Mouse (Mus musculus) lung, postnatal 4 days (tissue): Measurements from ENCODE around the gene Zfp763.
"Not testable (repeated sequence)": the region's sequence is repeated elsewhere in the genome, so short reads cannot be mapped to it uniquely, and the experiment has no call there.

Experiments used
- DNase-seq, 2 experiments: peaks; one replicate each; pipeline ENCODE4 v3.0.0; 2021

Zfp763 gene

DNA sequence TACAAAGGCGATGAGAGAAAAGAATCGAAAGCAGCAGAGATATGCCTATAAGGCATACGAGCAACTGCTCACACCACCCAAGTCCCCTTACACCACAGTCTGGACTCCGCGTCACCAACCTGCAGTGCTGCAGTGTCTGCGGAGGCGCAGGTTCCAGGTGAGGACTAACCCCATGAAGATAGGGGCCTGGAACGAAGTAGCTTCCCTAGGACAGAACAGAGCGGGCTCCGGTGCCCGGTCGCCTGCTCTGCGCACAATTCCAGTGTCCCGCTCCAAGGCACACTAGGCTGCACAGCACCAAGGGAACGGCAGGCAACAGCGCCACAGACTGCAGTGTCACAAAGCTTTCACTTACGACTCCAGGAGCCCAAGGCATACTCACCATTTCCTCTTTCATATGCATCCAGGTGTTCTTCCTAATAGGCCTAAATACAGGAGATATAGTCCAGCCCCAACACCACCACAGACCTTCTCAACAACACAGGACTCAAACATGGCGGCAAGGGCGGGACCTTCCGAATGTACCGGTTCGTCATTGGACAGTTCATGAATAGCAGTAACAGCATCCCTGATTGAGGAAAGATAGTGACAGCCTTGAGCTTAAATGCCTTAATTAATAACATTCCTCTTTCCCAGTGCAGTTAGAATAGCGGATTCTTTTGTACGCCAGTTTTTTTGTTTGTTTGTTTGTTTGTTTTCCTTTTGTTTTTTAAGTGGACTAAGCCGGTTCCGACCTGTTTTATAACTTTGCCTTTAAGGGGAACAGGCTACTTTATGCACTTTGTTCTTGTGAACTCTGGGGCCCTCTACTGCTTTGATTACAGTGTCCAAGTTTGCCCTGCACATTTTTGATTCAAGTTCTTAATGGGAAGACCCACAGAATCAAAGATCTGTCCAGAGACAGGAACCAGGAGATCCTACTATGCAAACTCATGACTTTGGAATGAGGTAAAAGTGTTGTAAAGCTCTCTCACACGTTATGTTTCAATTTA, at the start of gene Zfp763:
Gene Zfp763, minus strand, starts transcription at position 503 of the 992 bp plus-strand sequence.
- peak; percentile 79 for DNase-seq

DNA sequence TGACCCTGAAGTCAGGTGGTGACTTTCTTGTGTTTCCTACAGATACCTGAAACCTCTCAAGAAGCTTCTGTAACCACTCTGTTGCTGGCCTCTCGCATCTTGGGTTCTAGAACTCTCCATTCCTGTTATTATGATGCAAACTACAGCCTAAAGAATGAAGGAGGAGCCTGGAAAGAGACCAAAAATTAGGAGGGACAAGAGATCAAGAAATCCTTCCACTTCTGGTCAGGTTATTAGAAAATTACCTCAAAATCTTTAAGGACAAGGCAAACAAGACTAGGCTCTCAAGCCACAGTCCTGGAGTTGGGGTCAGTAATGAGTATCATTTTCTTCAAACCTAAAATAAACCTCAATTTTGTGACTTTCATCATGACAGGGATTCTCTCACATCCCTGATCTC, 34.8 kb upstream of the Zfp763 start, which contains the start of gene 4921501E09Rik:
Gene 4921501E09Rik, minus strand, starts transcription at position 101 of the 400 bp plus-strand sequence.
- DNase-seq = no peak

DNA sequence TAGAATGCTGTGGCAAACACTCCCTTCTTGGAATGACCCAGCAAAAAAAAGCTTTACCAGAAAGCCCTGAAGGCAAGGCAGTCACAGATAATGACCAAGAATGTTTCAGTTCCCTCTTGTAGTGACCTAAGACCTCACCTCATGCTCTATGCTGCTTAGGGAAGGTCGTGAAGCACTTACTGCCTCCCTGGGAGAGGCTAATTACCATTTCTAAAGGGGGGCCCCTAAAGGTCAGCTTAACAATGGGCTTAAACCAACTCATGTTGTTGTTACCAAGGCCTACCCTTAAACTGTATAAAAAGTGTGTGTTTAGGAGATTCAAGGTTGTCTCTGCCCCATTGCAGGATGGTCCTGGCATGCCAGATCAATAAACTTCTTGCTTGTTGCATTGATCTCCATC, 29.8 kb upstream of the Zfp763 start:
- DNase-seq = no peak

DNA sequence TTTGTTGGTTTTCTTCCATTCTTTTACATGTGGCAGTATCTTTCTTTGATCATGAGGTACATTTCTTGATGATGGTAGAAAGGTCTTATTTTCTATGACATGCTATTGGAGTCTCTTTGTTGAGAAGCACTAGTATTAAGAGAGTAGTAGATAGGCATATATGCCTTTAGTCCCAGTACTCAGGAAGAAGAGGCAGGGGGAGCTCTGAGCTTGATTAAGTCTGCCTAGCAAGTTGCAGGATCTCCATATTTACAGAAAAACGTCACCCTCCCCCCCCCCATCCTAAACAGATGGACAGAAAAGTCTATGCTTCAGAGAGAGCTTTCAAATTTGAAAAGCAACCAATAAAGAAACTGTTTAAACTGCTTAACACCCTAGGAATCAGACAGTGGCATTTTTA, 25.6 kb upstream of the Zfp763 start:
- DNase-seq = no peak

DNA sequence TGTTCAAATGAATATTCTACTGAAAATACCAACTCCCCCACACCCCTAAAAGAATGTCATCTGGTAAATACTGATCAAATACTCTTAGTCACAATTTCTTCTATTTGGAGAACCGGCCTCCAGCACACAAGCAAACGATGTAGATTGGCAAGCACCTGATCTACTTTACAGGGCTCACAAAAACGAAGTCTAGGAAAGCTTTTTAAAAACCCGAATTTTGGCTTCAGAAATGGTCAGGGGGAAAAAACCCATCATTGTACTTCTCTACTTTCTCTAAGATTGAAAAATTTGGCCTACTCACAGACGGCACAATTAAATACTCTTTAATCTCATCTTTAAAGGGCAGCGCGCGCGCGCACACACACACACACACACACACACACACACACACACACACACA, 826 bp downstream of the Zfp763 start:
- no peak for DNase-seq

DNA sequence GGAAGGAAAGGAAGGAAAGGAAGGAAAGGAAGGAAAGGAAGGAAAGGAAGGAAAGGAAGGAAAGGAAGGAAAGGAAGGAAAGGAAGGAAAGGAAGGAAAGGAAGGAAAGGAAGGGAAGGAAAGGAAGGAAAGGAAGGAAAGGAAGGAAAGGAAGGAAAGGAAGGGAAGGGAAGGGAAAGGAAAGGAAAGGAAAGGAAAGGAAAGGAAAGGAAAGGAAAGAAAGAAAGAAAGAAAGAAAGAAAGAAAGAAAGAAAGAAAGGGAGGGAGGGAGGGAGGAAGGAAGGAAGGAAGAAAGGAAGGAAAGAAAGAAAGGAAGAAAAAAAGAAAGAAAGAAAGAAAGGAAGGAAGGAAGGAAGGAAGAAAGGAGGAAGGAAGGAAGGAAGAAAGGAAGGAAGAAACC, 12.8 kb downstream of the Zfp763 start:
- not testable (repeated sequence) for DNase-seq

DNA sequence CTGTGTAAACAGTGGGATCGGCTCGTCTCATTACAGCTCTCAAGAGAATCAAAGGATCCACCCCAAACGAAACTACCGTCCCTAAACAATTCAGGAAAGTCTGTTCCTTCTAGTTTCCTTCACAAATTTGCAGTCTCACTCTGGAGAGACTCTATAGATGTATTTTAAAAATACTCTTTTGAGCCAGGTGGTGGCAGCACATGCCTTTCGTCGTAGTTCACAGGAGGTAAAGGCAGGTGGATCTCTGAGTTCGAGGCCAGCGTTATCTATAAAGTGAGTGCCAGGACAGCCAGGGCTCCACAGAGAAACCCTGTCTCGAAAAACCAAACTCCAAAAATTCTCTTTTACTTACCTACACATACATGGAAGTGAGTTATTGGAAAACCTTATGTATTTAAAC, 24.9 kb downstream of the Zfp763 start:
- DNase-seq = no peak

DNA sequence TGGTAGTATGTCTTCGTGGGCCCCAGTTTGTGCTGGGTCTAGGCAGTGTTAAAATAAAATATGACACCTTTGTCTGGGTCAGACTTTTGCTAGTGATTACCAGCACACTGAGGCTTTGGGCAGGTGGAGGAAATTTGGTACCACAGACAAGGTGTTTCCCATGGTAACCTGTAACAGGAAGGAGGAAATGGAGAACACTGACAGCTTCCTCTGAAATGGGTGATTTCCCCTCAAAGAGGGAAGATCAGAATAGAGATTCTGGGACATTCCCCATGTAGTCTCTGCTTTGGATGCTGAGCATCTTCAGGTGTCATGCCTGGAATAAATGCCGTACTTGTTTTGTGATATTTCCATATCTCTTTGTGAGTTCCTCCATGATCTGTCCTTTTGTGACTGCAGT, 34.7 kb downstream of the Zfp763 start:
- no peak for DNase-seq

DNA sequence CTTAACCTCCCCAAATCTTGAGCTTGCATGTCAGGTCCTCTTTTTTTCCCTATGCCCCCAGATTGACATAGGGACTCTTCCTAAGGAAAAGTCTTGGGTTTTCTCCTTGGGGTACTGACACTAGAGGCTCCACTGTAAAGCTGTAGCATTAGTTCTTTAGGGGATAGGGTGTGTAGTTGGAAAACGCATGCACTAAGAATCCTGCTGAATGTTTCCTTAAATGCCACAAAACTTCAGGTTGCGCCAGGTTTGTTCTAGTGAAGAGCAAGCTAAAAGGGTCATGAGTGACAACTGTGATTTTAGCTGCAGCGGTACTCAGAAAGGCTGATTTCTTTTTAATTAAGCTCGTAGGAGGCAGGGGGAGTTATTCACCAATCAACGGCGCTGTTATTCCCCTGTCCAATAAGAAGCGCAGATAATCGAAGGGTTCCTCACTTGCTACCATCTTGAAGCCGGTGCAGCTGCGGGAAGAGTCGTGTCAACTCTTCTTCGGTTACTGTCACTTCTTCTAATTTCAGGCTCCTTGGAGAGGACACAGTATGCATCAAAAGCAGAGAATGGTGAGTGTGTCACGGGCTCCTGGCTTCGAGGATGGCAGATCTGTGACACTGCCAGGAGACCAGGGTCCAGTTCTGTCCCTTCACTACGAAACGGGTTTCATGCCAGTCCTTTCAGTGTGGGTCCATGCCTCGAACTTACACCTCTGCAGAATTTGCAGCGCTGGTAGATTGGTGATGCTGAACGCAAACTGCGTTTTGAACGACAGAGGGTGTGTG, 40.3 kb downstream of the Zfp763 start, which contains the start of gene Zfp952:
Gene Zfp952, plus strand, starts transcription at position 431 of the 776 bp plus-strand sequence.
- peak; percentile 75 to 90 for DNase-seq

DNA sequence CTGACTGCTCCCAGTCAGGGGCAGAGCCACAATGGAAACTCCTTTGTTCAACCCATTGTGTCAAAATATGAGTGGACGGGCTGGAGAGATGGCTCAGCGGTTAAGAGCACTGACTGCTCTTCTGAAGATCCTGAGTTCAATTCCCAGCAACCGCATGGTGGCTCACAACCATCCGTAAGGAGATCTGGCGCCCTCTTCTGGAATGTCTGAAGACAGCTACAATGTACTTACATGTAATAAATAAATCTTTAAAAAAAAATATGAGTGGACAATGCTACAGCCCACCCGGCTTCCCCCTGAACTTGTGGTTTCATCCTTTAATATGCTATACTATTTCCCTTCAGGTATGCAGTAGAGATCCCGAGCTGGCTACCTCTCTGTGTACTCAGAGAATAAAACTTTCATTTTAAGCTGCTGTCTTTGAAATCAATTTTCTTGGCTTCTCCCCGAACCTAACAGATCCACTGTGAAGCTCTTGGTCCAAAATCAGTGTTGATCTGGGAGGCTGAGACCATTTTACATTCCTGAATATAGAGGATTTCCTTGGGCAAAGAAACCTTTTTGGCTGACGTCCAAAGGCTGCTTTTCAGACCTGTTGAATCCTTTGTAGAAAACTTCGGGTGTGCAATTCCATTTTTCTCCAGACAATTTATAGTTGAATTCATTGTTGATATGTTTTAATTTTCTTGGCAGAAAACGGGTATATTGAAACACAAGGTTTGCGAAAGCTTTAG, 41.1 kb downstream of the Zfp763 start:
- peak in 1 of 2 experiments; percentile 35 for DNase-seq

DNA sequence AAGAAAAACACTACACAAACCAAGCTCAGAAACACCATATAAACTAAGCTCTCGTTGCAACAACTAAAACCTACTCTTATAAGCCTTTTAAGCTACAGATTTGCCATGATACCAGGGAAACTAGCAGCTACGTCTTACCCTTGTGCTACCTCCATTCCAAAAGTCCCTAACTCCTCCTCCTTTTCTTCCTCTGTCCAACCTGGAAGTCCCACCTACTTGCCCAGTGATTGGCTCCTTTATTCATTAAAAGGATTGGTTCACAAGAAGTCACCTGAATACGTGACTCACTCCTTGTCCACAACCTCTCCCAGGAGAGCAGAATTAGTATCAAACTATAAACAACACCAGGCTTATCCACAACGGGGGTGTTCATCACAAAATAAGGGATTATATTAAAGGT, 46.9 kb downstream of the Zfp763 start:
- no peak for DNase-seq

DNA sequence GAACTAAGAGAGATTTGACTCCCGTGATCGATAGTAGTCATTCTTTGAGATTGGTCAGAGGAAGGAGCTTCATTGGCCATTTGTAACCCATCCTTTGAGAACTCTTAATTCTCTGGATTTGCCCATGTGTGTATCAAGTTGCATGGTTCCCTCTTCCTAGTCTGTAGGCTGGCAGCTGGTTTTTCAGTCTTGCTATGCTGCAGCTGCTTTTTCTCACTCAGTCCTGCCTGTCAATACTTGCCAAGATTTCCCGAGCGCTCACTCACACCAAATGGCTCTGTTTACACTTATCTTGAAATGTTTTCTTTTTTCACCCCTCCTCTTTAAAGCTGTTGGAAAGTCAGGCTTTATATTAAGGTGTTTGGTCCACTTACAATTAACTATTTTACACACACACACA, 51.8 kb downstream of the Zfp763 start:
- DNase-seq = no peak
